Mouse (Mus musculus) liver, adult 2 months (tissue): ENCODE results near the gene Pold3.

Experiments used
- CTCF ChIP-seq: fragments of 200-500 bp; IDR thresholded peaks from 2 replicates; pipeline ENCODE4 v1.5.1; 2011; ENCODE audit warnings: low read depth, low read length, control low read depth
- POLR2A ChIP-seq: fragments of 200-500 bp; IDR thresholded peaks from 2 replicates; pipeline ENCODE4 v1.6.1; 2011; ENCODE audit warnings: low read length, control low read depth; ENCODE audit not compliant: insufficient read depth; ENCODE audit errors: extremely low read depth

- TF ChIP-seq POLR2A (no peak), CTCF (no peak)
Measured at GRCm38 (mm10) chr7:100126514-100126913, 5.1 kb upstream of the Pold3 start.
